Mouse (Mus musculus): ENCODE measurements around the gene Myo9b.

DNA sequence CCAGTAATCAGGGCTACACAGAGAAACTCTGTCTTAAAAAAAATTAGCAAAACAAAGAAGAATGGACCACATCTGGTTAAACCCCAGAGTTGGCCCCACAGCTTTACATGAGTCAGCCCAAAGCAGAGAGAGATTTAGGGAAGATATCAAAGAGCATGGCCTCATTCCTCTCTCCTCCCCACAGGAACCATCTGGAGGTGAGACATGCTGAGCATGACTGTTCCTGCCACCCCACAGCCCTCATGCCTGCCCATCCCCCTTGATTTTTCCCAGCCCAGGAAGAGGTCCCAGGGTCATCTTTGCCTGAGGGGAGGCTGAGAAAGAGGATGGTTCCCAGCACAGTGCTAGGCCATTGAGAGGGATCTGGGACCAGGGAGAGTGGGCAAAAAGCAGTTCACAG is 95.9 kb downstream of the Myo9b start:
- TF ChIP-seq EP300 (IDR thresholded peaks at IDR 0.05; ENCODE audit: low read depth) (no peak), CTCF (IDR thresholded peaks at IDR 0.05; ENCODE audit: low read depth) (no peak)

All from liver, postnatal 0 days (tissue).